Comparison of ENCODE assay signal across 38 mouse cellular contexts in the genomic region with DNA sequence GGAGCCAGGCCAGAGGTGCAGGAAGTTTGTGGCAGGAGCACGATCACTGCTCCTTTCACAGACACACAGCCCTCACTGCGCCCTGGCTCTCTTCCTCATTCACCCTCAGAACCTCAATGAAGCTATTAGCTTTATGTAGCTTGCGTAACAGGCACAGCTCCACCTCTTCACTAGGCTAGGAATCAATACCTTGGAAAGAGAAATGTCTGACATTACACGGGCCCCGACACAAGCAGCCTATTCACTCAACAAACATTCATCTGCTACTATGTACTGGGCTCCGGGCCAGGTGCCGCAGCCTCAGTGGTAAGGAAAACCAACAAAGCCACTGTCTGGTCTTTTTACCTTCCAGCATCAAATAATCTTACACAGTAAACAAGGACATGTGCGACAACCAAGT. TPM values are rescaled to one million over a fixed set of nuclear protein-coding genes. Genes with fewer than 3 reads are reported as not detected.
A peak's percentile ranks its signal among the peaks of the same experiment; 100 is the strongest.
DNase-seq lines count a peak whose midpoint lies in the region; ATAC-seq and TF ChIP-seq lines count a peak whose summit lies in the region.
"Had no signal": no experiment of that assay in that cellular context is flagged by ENCODE, and none has a peak within 500 bp of the region (broad histone marks: within the 10 kb centered on the region; RNA-seq: fewer than 3 reads in every experiment).

No protein-coding gene starts in this region.

- no peaks in the 10 kb centered on the region for H3K9me3 ChIP-seq in forebrain, embryonic 10.5 days
- no peaks in the 10 kb centered on the region for H3K9me3 ChIP-seq in forebrain, embryonic 13.5 days (replicated peaks)
- no peaks in the 10 kb centered on the region for H3K9me3 ChIP-seq in stomach, embryonic 15.5 days
- no peaks in the 10 kb centered on the region for H3K9me3 ChIP-seq in stomach, postnatal 0 days (ENCODE audit: control insufficient read depth, low read length)
- no peaks in the 10 kb centered on the region for H3K9me3 ChIP-seq in liver, embryonic 15.5 days (replicated peaks)
- H3K9me3 ChIP-seq: embryonic facial prominence, embryonic 13.5 days; heart, embryonic 13.5 days; limb, embryonic 10.5 days; limb, embryonic 15.5 days had no signal

- TF ChIP-seq EP300 in stomach, postnatal 0 days (optimal IDR thresholded peaks at IDR 0.05) = no peak

- no peak overlapping the region for H3K4me3 ChIP-seq in forebrain, embryonic 10.5 days
- no peak overlapping the region for H3K4me3 ChIP-seq in forebrain, embryonic 13.5 days
- H3K4me3 ChIP-seq in stomach, embryonic 15.5 days (replicated peaks) = no peak overlapping the region
- H3K4me3 ChIP-seq in stomach, postnatal 0 days (ENCODE audit: low read depth, low read length) = no peak overlapping the region
- H3K4me3 ChIP-seq in liver, embryonic 15.5 days (replicated peaks) = no peak overlapping the region
- H3K4me3 ChIP-seq: embryonic facial prominence, embryonic 13.5 days; heart, adult 2 months; heart, embryonic 13.5 days; limb, embryonic 10.5 days; limb, embryonic 15.5 days had no signal

- no peak for ATAC-seq in forebrain, embryonic 13.5 days
- 0 out of 2 replicates have a peak, but pooled peaks have one; percentile 31 for ATAC-seq in stomach, embryonic 15.5 days (ENCODE audit: insufficient read depth, low FRiP score, low read depth)
- ATAC-seq in stomach, postnatal 0 days (ENCODE audit: low FRiP score, low TSS enrichment) = no peak
- peak; percentile 54 for ATAC-seq in liver, embryonic 15.5 days (ENCODE audit: insufficient read depth)
- ATAC-seq: Patski had no signal

- no peak overlapping the region for H3K27ac ChIP-seq in forebrain, embryonic 10.5 days
- no peak overlapping the region for H3K27ac ChIP-seq in forebrain, embryonic 13.5 days
- H3K27ac ChIP-seq in stomach, embryonic 15.5 days = no peak overlapping the region
- H3K27ac ChIP-seq in stomach, postnatal 0 days (replicated peaks) = no peak overlapping the region
- H3K27ac ChIP-seq in liver, embryonic 15.5 days (replicated peaks) = no peak overlapping the region
- H3K27ac ChIP-seq: embryonic facial prominence, embryonic 13.5 days; heart, adult 2 months; heart, embryonic 13.5 days; hindbrain, embryonic 14.5 days; kidney, postnatal 0 days; limb, embryonic 10.5 days; limb, embryonic 15.5 days; macrophage had no signal

- intact Hi-C loops in left cerebral cortex, postnatal 10 days (cut with DNase I) = no loop called here

- WGBS in forebrain, embryonic 10.5 days = 97% methylated on average over 8 of the region's 8 CpGs
- 83% methylated on average over 8 of the region's 8 CpGs for WGBS in forebrain, embryonic 13.5 days
- WGBS in stomach, embryonic 15.5 days = 81% methylated on average over 8 of the region's 8 CpGs
- 68% methylated on average over 8 of the region's 8 CpGs for WGBS in stomach, postnatal 0 days
- WGBS in liver, embryonic 15.5 days (ENCODE audit: insufficient replicate concordance) = 82% methylated on average over 8 of the region's 8 CpGs

- peaks cover 100% of the 10 kb centered on the region for H3K36me3 ChIP-seq in forebrain, embryonic 10.5 days (replicated peaks)
- H3K36me3 ChIP-seq in forebrain, embryonic 13.5 days (ENCODE audit: poor library complexity, severe bottlenecking) = peaks cover 95% of the 10 kb centered on the region
- peaks cover 60% of the 10 kb centered on the region for H3K36me3 ChIP-seq in stomach, embryonic 15.5 days
- H3K36me3 ChIP-seq in stomach, postnatal 0 days (ENCODE audit: control insufficient read depth, insufficient read depth, low read length) = peaks cover 24% of the 10 kb centered on the region
- H3K36me3 ChIP-seq in liver, embryonic 15.5 days (replicated peaks) = peaks cover 98% of the 10 kb centered on the region

- no peak overlapping the region for H3K9ac ChIP-seq in forebrain, embryonic 13.5 days
- no peak overlapping the region for H3K9ac ChIP-seq in stomach, embryonic 15.5 days
- no peak overlapping the region for H3K9ac ChIP-seq in stomach, postnatal 0 days (ENCODE audit: low read length)
- H3K9ac ChIP-seq in liver, embryonic 15.5 days = no peak overlapping the region
- H3K9ac ChIP-seq: embryonic facial prominence, embryonic 13.5 days; heart, embryonic 13.5 days; hindbrain, embryonic 14.5 days; limb, embryonic 15.5 days had no signal

- H3K27me3 ChIP-seq in forebrain, embryonic 10.5 days (ENCODE audit: poor library complexity, severe bottlenecking) = no peaks in the 10 kb centered on the region
- H3K27me3 ChIP-seq in forebrain, embryonic 13.5 days = no peaks in the 10 kb centered on the region
- H3K27me3 ChIP-seq in stomach, embryonic 15.5 days (replicated peaks) = no peaks in the 10 kb centered on the region
- H3K27me3 ChIP-seq in stomach, postnatal 0 days (ENCODE audit: control insufficient read depth, insufficient read depth, low read length) = no peaks in the 10 kb centered on the region
- no peaks in the 10 kb centered on the region for H3K27me3 ChIP-seq in liver, embryonic 15.5 days
- H3K27me3 ChIP-seq: CH12.LX; embryonic facial prominence, embryonic 13.5 days; heart, embryonic 13.5 days; limb, embryonic 15.5 days; Patski had no signal

- TF ChIP-seq CTCF in stomach, postnatal 0 days (IDR thresholded peaks at IDR 0.05; ENCODE audit: low read depth) = no peak

- peak; percentile 7 for DNase-seq in forebrain, embryonic 10.5 days (ENCODE audit: extremely low spot score, low spot score)
- no peak for DNase-seq in stomach, postnatal 0 days (ENCODE audit: low spot score)
- no peak for DNase-seq in left cerebral cortex, postnatal 10 days (ENCODE audit: extremely low spot score in 1 of 2, low spot score in 2 of 2)
- DNase-seq in left cerebral cortex, adult 11 months (ENCODE audit: low spot score) = no peak
- DNase-seq: adrenal gland, postnatal 14 days; cerebellum, adult 11 months; cerebellum, adult 9-10 months; cerebellum, postnatal 36 days; gastrocnemius, postnatal 14 days; heart, adult 2 months; heart, postnatal 10 days; kidney, adult 2 months; kidney, postnatal 4 days; midbrain, embryonic 14.5 days; thymus, postnatal 14 days had no signal

- no peaks in the 10 kb centered on the region for H3K4me1 ChIP-seq in forebrain, embryonic 10.5 days
- H3K4me1 ChIP-seq in forebrain, embryonic 13.5 days = no peaks in the 10 kb centered on the region
- H3K4me1 ChIP-seq in stomach, embryonic 15.5 days = no peaks in the 10 kb centered on the region
- no peaks in the 10 kb centered on the region for H3K4me1 ChIP-seq in stomach, postnatal 0 days (replicated peaks; ENCODE audit: control insufficient read depth, insufficient read depth)
- H3K4me1 ChIP-seq in liver, embryonic 15.5 days (replicated peaks) = peaks cover 19% of the 10 kb centered on the region
- H3K4me1 ChIP-seq: embryonic facial prominence, embryonic 13.5 days; heart, embryonic 13.5 days; limb, embryonic 10.5 days; limb, embryonic 15.5 days had no signal

- no peak overlapping the region for H3K4me2 ChIP-seq in forebrain, embryonic 13.5 days
- H3K4me2 ChIP-seq in stomach, embryonic 15.5 days = no peak overlapping the region
- H3K4me2 ChIP-seq in stomach, postnatal 0 days (replicated peaks; ENCODE audit: low read depth) = no peak overlapping the region
- no peak overlapping the region; the same call in 1 of the 2 replicates for H3K4me2 ChIP-seq in liver, embryonic 15.5 days
- H3K4me2 ChIP-seq: embryonic facial prominence, embryonic 13.5 days; heart, embryonic 13.5 days; hindbrain, embryonic 14.5 days; limb, embryonic 15.5 days had no signal

RNA-seq across cellular contexts. Expression of a gene that starts 12.6 kb away (rescaled TPM):
- polyA plus RNA-seq in forebrain, embryonic 10.5 days (2016; fragmentation: Nextera tagmentation; extraction: Ambion mirVana) = 169 and 178 TPM in 2 replicates
- polyA plus RNA-seq in forebrain, embryonic 13.5 days (2015; fragmentation: Nextera tagmentation; extraction: Ambion mirVana) = 86.6 and 105 TPM in 2 replicates
- polyA plus RNA-seq in stomach, embryonic 15.5 days (2015; fragmentation: Nextera tagmentation; extraction: Ambion mirVana) = 93.9 and 95.5 TPM in 2 replicates
- polyA plus RNA-seq in stomach, postnatal 0 days (2015; fragmentation: Nextera tagmentation; extraction: Ambion mirVana) = 20.7 and 23.8 TPM in 2 replicates
- polyA plus RNA-seq in liver, embryonic 15.5 days (2015; fragmentation: Nextera tagmentation; extraction: Ambion mirVana) = 95.5 and 107 TPM in 2 replicates
- total RNA-seq in left cerebral cortex, postnatal 10 days (2021) = 10 to 100 TPM; 16.8 to 18.0 TPM

RNA-seq across cellular contexts. Expression of a gene that starts 39.4 kb away (rescaled TPM):
- not detected in 2 replicates for polyA plus RNA-seq in forebrain, embryonic 10.5 days (2016; fragmentation: Nextera tagmentation; extraction: Ambion mirVana)
- not detected in 2 replicates for polyA plus RNA-seq in forebrain, embryonic 13.5 days (2015; fragmentation: Nextera tagmentation; extraction: Ambion mirVana)
- 0.12 TPM in 1 of 2 replicates, not detected in the other for polyA plus RNA-seq in stomach, embryonic 15.5 days (2015; fragmentation: Nextera tagmentation; extraction: Ambion mirVana)
- not detected in 2 replicates for polyA plus RNA-seq in stomach, postnatal 0 days (2015; fragmentation: Nextera tagmentation; extraction: Ambion mirVana)
- polyA plus RNA-seq in liver, embryonic 15.5 days (2015; fragmentation: Nextera tagmentation; extraction: Ambion mirVana) = not detected in 2 replicates
- not detected for total RNA-seq in left cerebral cortex, postnatal 10 days (2021)
- total RNA-seq: adrenal gland, postnatal 14 days; CH12.LX; ES-E14; gastrocnemius, postnatal 14 days; heart, adult 2 months; heart, postnatal 10 days; hematopoietic stem cell, adult 5-6 weeks; layer of hippocampus, adult 8-10 months; layer of hippocampus, postnatal 25 days; monocyte, adult 5-6 weeks had no signal
- polyA plus RNA-seq: C2C12; embryonic facial prominence, embryonic 13.5 days; forebrain, embryonic 11.5 days; heart, adult 2 months; heart, embryonic 13.5 days; hindbrain, embryonic 14.5 days; kidney, adult 2 months; kidney, postnatal 0 days; limb, embryonic 10.5 days; limb, embryonic 15.5 days; lung, embryonic 16.5 days; macrophage; midbrain, embryonic 14.5 days; neural tube, embryonic 14.5 days; Patski; stomach, embryonic 14.5 days; urinary bladder, adult 2 months had no signal

Comparison
In these comparisons a context has a peak if more than half of its experiments do, and no peak if none do; other contexts are left out.
1. ATAC-seq: peak in stomach, embryonic 15.5 days (single experiment) and liver, embryonic 15.5 days (single experiment); none in forebrain, embryonic 13.5 days (single experiment) and stomach, postnatal 0 days (single experiment).